Mouse (Mus musculus): Measurements from ENCODE around the gene Eid3.

The Eid3 gene

GRCm38 (mm10) chr10:82866356-82866755 is at the start of gene Eid3:
Gene Eid3, plus strand, starts transcription at chr10:82866626.
- DNase-seq, result no peak

GRCm38 (mm10) chr10:82817514-82817913 is 48.9 kb upstream of the Eid3 start:
- DNase-seq, result no peak

GRCm38 (mm10) chr10:82817936-82818335 is 48.5 kb upstream of the Eid3 start:
- DNase-seq, result no peak

- no peak for DNase-seq
Observed at GRCm38 (mm10) chr10:82818661-82819060, 47.8 kb upstream of the Eid3 start.

GRCm38 (mm10) chr10:82823108-82823778 is 43.2 kb upstream of the Eid3 start:
- DNase-seq, result no peak

- DNase-seq, result no peak
Observed at GRCm38 (mm10) chr10:82823779-82824177, 42.6 kb upstream of the Eid3 start.

GRCm38 (mm10) chr10:82824541-82824940 is 41.9 kb upstream of the Eid3 start:
- DNase-seq, result no peak

GRCm38 (mm10) chr10:82826516-82826915 is 39.9 kb upstream of the Eid3 start:
- no peak for DNase-seq

GRCm38 (mm10) chr10:82833926-82834325 is 32.5 kb upstream of the Eid3 start, which contains the start of gene Txnrd1:
Gene Txnrd1, plus strand, starts transcription at chr10:82833951.
- DNase-seq, result no peak

- no peak for DNase-seq
Observed at GRCm38 (mm10) chr10:82835898-82836297, 30.5 kb upstream of the Eid3 start.

- DNase-seq, result no peak
Observed at GRCm38 (mm10) chr10:82838390-82838789, 28.0 kb upstream of the Eid3 start.

- DNase-seq, result no peak
Observed at GRCm38 (mm10) chr10:82844090-82844489, 22.3 kb upstream of the Eid3 start.

GRCm38 (mm10) chr10:82844731-82845130 is 21.7 kb upstream of the Eid3 start:
- no peak for DNase-seq

GRCm38 (mm10) chr10:82847821-82848459 is 18.5 kb upstream of the Eid3 start:
- no peak for DNase-seq

GRCm38 (mm10) chr10:82849686-82850353 is 16.6 kb upstream of the Eid3 start:
- no peak for DNase-seq

- DNase-seq, result no peak
Observed at GRCm38 (mm10) chr10:82850354-82850752, 16.1 kb upstream of the Eid3 start.

GRCm38 (mm10) chr10:82851751-82852150 is 14.7 kb upstream of the Eid3 start:
- no peak for DNase-seq

GRCm38 (mm10) chr10:82858032-82858680 is 8.3 kb upstream of the Eid3 start:
- no peak for DNase-seq

- peak; percentile 83 for DNase-seq
Observed at GRCm38 (mm10) chr10:82858691-82859532, 7.5 kb upstream of the Eid3 start.

GRCm38 (mm10) chr10:82859533-82859915 is 6.9 kb upstream of the Eid3 start:
- DNase-seq, result no peak

GRCm38 (mm10) chr10:82860181-82860928 is 6.1 kb upstream of the Eid3 start:
- peak; percentile 53 for DNase-seq

GRCm38 (mm10) chr10:82860929-82861315 is 5.5 kb upstream of the Eid3 start:
- no peak for DNase-seq

Measured in right cerebral cortex, postnatal 14 days (tissue).